Mouse (Mus musculus): ENCODE measurements around the gene Fhod1.
A peak's percentile ranks its signal among the peaks of the same experiment; 100 is the strongest.

- TF ChIP-seq MYOG (IDR thresholded peaks at IDR 0.05; ENCODE audit: control insufficient read depth, extremely low read depth, insufficient read length): no peak
- peak; percentile 68 for TF ChIP-seq MYOD1 (IDR thresholded peaks at IDR 0.05; ENCODE audit: control insufficient read depth, insufficient read length, low read depth)
- TF ChIP-seq CTCF (IDR thresholded peaks at IDR 0.05; ENCODE audit: control insufficient read depth, insufficient read depth, insufficient read length): no peak
- no peak for TF ChIP-seq CEBPB (IDR thresholded peaks at IDR 0.05; ENCODE audit: low read depth)
Measured at GRCm38 (mm10) chr8:105304325-105305210, 43.2 kb downstream of the Fhod1 start.

Measured in C2C12 (cell line).